Mouse (Mus musculus): ENCODE results near the gene Cdc42ep5. TPM values are rescaled to one million over a fixed set of nuclear protein-coding genes. Genes with fewer than 3 reads are reported as not detected.

Cdc42ep5 gene
- polyA plus RNA-seq, 1 experiment from 2014 or later: 30.1 TPM

- no peak overlapping the region for H3K9ac ChIP-seq
- H3K36me3 ChIP-seq: peaks cover 85% of the 10 kb centered on the region
- no peak overlapping the region for H3K4me3 ChIP-seq
- H3K4me1 ChIP-seq (replicated peaks): peaks cover 13% of the 10 kb centered on the region
- 93% methylated on average over 20 of the region's 20 CpGs for WGBS
- no peak for ATAC-seq (ENCODE audit: insufficient number of reproducible peaks, low FRiP score)
- no peak overlapping the region for H3K27ac ChIP-seq (ENCODE audit: poor library complexity, severe bottlenecking)
- no peaks in the 10 kb centered on the region for H3K9me3 ChIP-seq (replicated peaks)
- H3K27me3 ChIP-seq (replicated peaks): no peaks in the 10 kb centered on the region
- no peak overlapping the region for H3K4me2 ChIP-seq
Measured at GRCm38 (mm10) chr7:4144766-4145551, 19.7 kb downstream of the Cdc42ep5 start.

- ATAC-seq (ENCODE audit: insufficient number of reproducible peaks, low FRiP score): no peak
- no peak overlapping the region for H3K27ac ChIP-seq (ENCODE audit: poor library complexity, severe bottlenecking)
Measured at GRCm38 (mm10) chr7:4144046-4144445, 20.6 kb downstream of the Cdc42ep5 start.

GRCm38 (mm10) chr7:4143506-4143905 is 21.2 kb downstream of the Cdc42ep5 start:
- Histone ChIP-seq H3K27me3 (replicated peaks) (no peaks in the 10 kb centered on the region), H3K9me3 (replicated peaks) (no peaks in the 10 kb centered on the region), H3K27ac (ENCODE audit: poor library complexity, severe bottlenecking) (no peak overlapping the region), H3K9ac (no peak overlapping the region), H3K4me2 (no peak overlapping the region), H3K36me3 (peaks cover 99% of the 10 kb centered on the region), H3K4me3 (no peak overlapping the region), H3K4me1 (replicated peaks) (peaks cover 10% of the 10 kb centered on the region)
- WGBS: 93% methylated on average over 19 of the region's 19 CpGs
- ATAC-seq (ENCODE audit: insufficient number of reproducible peaks, low FRiP score): no peak

More at GRCm38 (mm10) chr7:4144046-4144445, 20.6 kb downstream of the Cdc42ep5 start:
- H3K9ac ChIP-seq: no peak overlapping the region
- WGBS: 95% methylated on average over 13 of the region's 13 CpGs
- no peaks in the 10 kb centered on the region for H3K27me3 ChIP-seq (replicated peaks)
- peaks cover 94% of the 10 kb centered on the region for H3K36me3 ChIP-seq
- H3K4me2 ChIP-seq: no peak overlapping the region
- no peak overlapping the region for H3K4me3 ChIP-seq
- H3K9me3 ChIP-seq (replicated peaks): no peaks in the 10 kb centered on the region
- H3K4me1 ChIP-seq (replicated peaks): peaks cover 10% of the 10 kb centered on the region

- peaks cover 100% of the 10 kb centered on the region for H3K36me3 ChIP-seq
- no peak overlapping the region for H3K4me2 ChIP-seq
- H3K4me3 ChIP-seq: no peak overlapping the region
- H3K27ac ChIP-seq (ENCODE audit: poor library complexity, severe bottlenecking): no peak overlapping the region
- WGBS: 96% methylated on average over 10 of the region's 10 CpGs
- H3K27me3 ChIP-seq (replicated peaks): no peaks in the 10 kb centered on the region
- H3K4me1 ChIP-seq (replicated peaks): peaks cover 10% of the 10 kb centered on the region
- H3K9me3 ChIP-seq (replicated peaks): no peaks in the 10 kb centered on the region
- no peak for ATAC-seq (ENCODE audit: insufficient number of reproducible peaks, low FRiP score)
- H3K9ac ChIP-seq: no peak overlapping the region
Measured at GRCm38 (mm10) chr7:4142796-4143445, 21.7 kb downstream of the Cdc42ep5 start.

- Histone ChIP-seq H3K27me3 (replicated peaks) (no peaks in the 10 kb centered on the region), H3K36me3 (peaks cover 88% of the 10 kb centered on the region), H3K4me3 (no peak overlapping the region), H3K9me3 (replicated peaks) (no peaks in the 10 kb centered on the region), H3K27ac (ENCODE audit: poor library complexity, severe bottlenecking) (no peak overlapping the region), H3K4me2 (no peak overlapping the region), H3K9ac (no peak overlapping the region), H3K4me1 (replicated peaks) (peaks cover 14% of the 10 kb centered on the region)
- ATAC-seq (ENCODE audit: insufficient number of reproducible peaks, low FRiP score): no peak
- 89% methylated on average over 6 of the region's 6 CpGs for WGBS
Measured at GRCm38 (mm10) chr7:4141648-4142325, 22.9 kb downstream of the Cdc42ep5 start.

GRCm38 (mm10) chr7:4139391-4139790 is 25.3 kb downstream of the Cdc42ep5 start:
- H3K9ac ChIP-seq: no peak overlapping the region
- H3K9me3 ChIP-seq (replicated peaks): no peaks in the 10 kb centered on the region
- no peak for ATAC-seq (ENCODE audit: insufficient number of reproducible peaks, low FRiP score)
- no peak overlapping the region for H3K27ac ChIP-seq (ENCODE audit: poor library complexity, severe bottlenecking)
- WGBS: 94% methylated on average over 5 of the region's 5 CpGs
- no peaks in the 10 kb centered on the region for H3K27me3 ChIP-seq (replicated peaks)
- H3K4me3 ChIP-seq: no peak overlapping the region
- H3K4me2 ChIP-seq: no peak overlapping the region
- peaks cover 14% of the 10 kb centered on the region for H3K4me1 ChIP-seq (replicated peaks)
- peaks cover 64% of the 10 kb centered on the region for H3K36me3 ChIP-seq

GRCm38 (mm10) chr7:4138671-4139070 is 26.0 kb downstream of the Cdc42ep5 start:
- peak overlapping the region; percentile 90; the same call in 1 of the 2 replicates for H3K4me3 ChIP-seq
- no peak for ATAC-seq (ENCODE audit: insufficient number of reproducible peaks, low FRiP score)
- peaks cover 57% of the 10 kb centered on the region for H3K36me3 ChIP-seq
- H3K27me3 ChIP-seq (replicated peaks): no peaks in the 10 kb centered on the region
- no peak overlapping the region for H3K27ac ChIP-seq (ENCODE audit: poor library complexity, severe bottlenecking)
- no peak overlapping the region for H3K9ac ChIP-seq
- peaks cover 14% of the 10 kb centered on the region for H3K4me1 ChIP-seq (replicated peaks)
- 94% methylated on average over 7 of the region's 7 CpGs for WGBS
- H3K4me2 ChIP-seq: no peak overlapping the region
- no peaks in the 10 kb centered on the region for H3K9me3 ChIP-seq (replicated peaks)

- Histone ChIP-seq H3K4me1 (replicated peaks) (peaks cover 14% of the 10 kb centered on the region), H3K9me3 (replicated peaks) (no peaks in the 10 kb centered on the region), H3K4me3 (peak overlapping the region; percentile 90), H3K36me3 (peaks cover 52% of the 10 kb centered on the region), H3K27ac (ENCODE audit: poor library complexity, severe bottlenecking) (no peak overlapping the region), H3K27me3 (replicated peaks) (no peaks in the 10 kb centered on the region), H3K9ac (peak overlapping the region; percentile 92), H3K4me2 (peak overlapping the region; percentile 96)
- WGBS: 87% methylated on average over 2 of the region's 2 CpGs
- no peak for ATAC-seq (ENCODE audit: insufficient number of reproducible peaks, low FRiP score)
Measured at GRCm38 (mm10) chr7:4138181-4138580, 26.5 kb downstream of the Cdc42ep5 start.

- Histone ChIP-seq H3K4me1 (replicated peaks) (peaks cover 14% of the 10 kb centered on the region), H3K9ac (peak overlapping the region; percentile 92), H3K27ac (ENCODE audit: poor library complexity, severe bottlenecking) (0 out of 2 replicates have a peak overlapping the region, but pooled peaks have one; percentile 86), H3K9me3 (replicated peaks) (no peaks in the 10 kb centered on the region), H3K36me3 (peaks cover 48% of the 10 kb centered on the region), H3K27me3 (replicated peaks) (no peaks in the 10 kb centered on the region), H3K4me2 (peak overlapping the region; percentile 96), H3K4me3 (peak overlapping the region; percentile 90)
- ATAC-seq (ENCODE audit: insufficient number of reproducible peaks, low FRiP score): no peak
- 59% methylated on average over 3 of the region's 3 CpGs for WGBS
Measured at GRCm38 (mm10) chr7:4137746-4138145, 26.9 kb downstream of the Cdc42ep5 start.

GRCm38 (mm10) chr7:4136771-4137531 is 27.7 kb downstream of the Cdc42ep5 start, which contains the start of gene Leng8:
Gene Leng8, plus strand, starts transcription at chr7:4137039.
- no peaks in the 10 kb centered on the region for H3K9me3 ChIP-seq (replicated peaks)
- no peaks in the 10 kb centered on the region for H3K27me3 ChIP-seq (replicated peaks)
- under 1% methylated on average over 77 of the region's 78 CpGs for WGBS
- H3K27ac ChIP-seq (ENCODE audit: poor library complexity, severe bottlenecking): peak within 1 kb of the TSS; percentile 86
- peak; percentile 99 for ATAC-seq (ENCODE audit: insufficient number of reproducible peaks, low FRiP score)
- H3K9ac ChIP-seq: peak within 1 kb of the TSS; percentile 92
- peak within 1 kb of the TSS; percentile 90 for H3K4me3 ChIP-seq
- H3K4me2 ChIP-seq: peak within 1 kb of the TSS; percentile 96
- peaks cover 14% of the 10 kb centered on the region for H3K4me1 ChIP-seq (replicated peaks)
- peaks cover 40% of the 10 kb centered on the region for H3K36me3 ChIP-seq

All from heart, embryonic 12.5 days (tissue).